Mouse (Mus musculus) CD4-positive, CD25-positive, alpha-beta regulatory T cell, adult 4 months (primary cell): Measurements from ENCODE around the gene Cxcr5. TPM values are rescaled to one million over a fixed set of nuclear protein-coding genes. Genes with fewer than 3 reads are reported as not detected.

Experiments
- ATAC-seq: one replicate; pipeline ENCODE4 v1.8.0; 2017
- polyA plus RNA-seq, 2 experiments: library from polyadenylated mRNA; unstranded; fragments of 100-300 nt; shearing (Covaris generic); gene quantifications; one replicate each; pipeline ENCODE4 v1.2.1; 2017

Cxcr5 gene
- polyA plus RNA-seq, 2 experiments from 2014 or later: 93.9 to 121 TPM

- peak; percentile 61 for ATAC-seq
Observed at GRCm38 (mm10) chr9:44509487-44510354, 52.0 kb downstream of the Cxcr5 start.

DNA sequence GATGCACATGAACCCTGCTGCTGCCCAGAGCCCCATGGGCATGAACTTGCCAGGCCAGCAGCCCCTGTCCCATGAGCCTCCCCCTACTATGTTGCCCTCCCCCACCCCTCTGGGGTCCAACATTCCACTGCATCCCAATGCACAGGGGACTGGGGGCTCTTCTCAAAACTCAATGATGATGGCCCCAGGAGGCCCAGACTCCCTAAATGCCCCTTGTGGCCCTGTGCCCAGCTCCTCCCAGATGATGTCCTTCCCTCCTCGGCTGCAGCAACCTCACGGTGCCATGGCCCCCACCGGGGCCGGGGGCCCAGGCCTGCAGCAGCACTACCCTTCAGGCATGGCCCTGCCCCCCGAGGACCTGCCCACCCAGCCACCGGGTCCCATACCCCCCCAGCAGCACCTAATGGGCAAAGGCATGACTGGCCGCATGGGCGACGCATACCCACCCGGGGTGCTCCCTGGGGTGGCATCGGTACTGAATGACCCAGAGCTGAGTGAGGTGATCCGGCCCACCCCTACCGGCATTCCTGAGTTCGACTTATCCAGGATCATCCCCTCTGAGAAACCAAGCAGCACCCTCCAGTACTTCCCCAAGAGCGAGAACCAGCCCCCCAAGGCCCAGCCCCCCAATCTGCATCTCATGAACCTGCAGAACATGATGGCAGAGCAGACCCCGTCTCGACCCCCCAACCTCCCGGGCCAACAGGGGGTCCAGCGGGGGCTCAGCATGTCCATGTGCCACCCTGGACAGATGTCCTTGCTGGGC, 52.8 kb downstream of the Cxcr5 start:
- no peak for ATAC-seq

- ATAC-seq: no peak
Observed at GRCm38 (mm10) chr9:44508124-44508619, 53.5 kb downstream of the Cxcr5 start.

GRCm38 (mm10) chr9:44507345-44507744, 54.3 kb downstream of the Cxcr5 start:
- no peak for ATAC-seq

DNA sequence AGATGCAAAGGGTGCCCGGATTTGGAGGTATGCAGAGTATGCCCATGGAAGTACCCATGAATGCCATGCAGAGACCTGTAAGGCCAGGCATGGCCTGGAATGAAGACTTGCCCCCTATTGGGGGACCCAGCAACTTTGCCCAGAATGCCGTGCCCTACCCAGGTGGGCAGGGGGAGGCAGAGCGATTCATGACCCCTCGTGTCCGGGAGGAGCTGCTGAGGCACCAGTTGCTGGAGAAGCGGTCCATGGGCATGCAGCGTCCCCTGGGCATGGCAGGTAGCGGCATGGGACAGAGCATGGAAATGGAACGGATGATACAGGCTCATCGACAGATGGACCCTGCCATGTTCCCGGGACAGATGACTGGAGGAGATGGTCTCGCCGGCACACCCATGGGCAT, 55.1 kb downstream of the Cxcr5 start:
- no peak for ATAC-seq

DNA sequence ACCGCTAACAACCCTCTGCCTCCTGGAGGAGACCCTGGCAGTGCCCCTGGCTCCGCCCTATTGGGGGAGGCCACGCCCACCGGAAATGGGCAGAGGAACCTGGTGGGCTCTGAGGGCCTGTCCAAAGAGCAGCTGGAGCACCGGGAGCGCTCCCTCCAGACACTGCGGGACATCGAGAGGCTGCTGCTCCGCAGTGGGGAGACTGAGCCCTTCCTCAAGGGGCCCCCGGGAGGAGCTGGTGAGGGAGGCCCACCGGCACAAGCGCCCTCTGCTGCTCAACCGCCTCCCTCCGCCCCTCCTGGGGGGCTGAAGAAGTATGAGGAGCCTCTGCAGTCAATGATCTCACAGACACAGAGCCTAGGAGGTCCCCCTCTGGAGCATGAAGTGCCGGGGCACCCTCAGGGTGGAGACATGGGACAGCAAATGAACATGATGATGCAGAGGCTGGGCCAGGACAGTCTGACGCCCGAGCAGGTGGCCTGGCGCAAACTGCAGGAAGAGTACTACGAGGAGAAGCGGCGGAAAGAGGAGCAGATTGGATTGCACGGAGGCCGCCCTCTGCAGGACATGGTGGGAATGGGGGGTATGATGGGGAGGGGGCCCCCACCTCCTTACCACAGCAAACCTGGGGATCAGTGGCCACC, 55.7 kb downstream of the Cxcr5 start:
- ATAC-seq: no peak

DNA sequence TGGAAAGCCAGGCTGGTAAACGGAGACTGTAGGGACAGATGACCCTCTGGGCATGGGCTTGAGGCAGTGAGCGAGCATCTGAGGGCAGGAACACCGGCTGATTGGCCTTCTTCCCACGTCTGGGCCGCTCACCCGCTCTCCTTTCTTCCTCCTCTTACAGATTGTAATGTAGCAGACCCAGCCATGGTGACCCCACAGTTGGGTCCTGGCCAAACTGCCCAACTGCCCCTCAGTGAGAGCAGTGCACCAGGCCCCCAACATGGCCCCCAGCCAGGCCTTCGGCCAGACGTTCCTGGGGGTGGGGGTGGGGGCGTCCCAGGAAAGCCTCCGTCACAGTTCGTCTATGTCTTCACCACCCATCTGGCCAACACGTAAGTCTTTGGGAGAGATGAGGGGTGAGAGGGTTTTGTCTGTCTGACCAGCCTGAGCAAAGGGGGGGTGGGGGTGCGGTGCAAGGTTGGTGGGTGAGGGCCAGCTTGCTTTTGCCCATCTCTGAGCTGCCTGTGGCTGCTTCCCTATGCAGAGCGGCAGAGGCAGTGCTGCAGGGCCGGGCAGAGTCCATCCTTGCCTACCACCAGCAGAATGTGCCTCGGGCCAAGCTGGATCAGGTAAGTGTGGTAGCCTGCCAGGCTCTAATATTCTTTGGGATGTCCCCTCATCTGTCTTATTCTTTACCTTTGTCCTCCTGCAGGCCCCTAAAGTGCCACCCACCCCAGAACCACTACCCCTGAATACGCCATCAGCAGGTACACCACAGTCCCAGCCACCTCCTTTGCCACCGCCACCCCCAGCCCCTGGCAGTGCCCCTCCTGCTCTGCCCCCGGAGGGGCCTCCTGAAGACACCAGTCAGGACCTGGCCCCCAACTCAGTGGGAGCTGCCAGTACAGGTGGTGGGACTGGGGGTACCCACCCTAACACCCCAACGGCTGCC, 56.5 kb downstream of the Cxcr5 start:
- ATAC-seq: no peak

DNA sequence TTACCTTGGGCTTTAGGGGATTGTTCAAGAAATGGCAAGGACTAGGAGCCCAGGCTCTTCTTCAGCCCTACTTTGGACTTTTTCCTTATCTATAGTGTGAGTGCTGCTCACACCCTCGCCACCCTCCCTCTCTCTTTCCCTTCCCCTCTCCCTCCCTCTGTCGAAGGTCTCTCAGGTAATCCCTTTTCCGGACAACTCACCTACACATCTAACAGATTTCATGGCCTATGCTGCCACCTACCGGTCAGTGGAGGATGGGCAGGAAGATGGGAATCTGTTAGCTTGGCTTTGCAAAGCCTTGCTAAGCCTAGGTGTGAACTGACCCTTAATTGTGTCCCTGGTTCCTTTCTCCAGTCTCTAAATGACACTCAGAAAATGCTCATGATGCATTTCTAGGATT, 59.7 kb downstream of the Cxcr5 start:
- ATAC-seq: peak; percentile 56

GRCm38 (mm10) chr9:44501206-44501879, 60.3 kb downstream of the Cxcr5 start:
- no peak for ATAC-seq

DNA sequence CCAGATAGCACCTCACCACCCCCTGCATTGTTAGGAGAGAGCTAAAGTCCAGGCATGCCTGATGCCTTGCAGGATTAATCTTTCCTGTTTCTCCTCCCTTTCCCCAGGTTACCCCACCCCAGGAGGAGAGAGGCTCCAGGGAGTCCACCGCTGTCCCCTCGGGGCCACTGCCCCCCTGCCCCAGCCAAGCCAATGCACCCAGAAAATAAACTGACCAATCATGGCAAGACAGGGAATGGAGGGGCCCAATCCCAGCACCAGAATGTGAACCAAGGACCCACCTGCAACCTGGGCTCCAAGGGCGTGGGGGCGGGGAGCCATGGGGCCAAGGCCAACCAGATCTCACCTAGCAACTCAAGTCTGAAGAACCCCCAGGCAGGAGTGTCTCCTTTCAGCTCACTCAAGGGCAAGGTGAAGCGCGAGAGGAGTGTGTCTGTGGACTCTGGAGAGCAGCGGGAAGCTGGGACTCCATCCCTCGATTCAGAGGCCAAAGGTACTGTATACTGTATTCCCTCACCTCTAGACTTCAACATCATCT, 61.0 kb downstream of the Cxcr5 start:
- no peak for ATAC-seq

DNA sequence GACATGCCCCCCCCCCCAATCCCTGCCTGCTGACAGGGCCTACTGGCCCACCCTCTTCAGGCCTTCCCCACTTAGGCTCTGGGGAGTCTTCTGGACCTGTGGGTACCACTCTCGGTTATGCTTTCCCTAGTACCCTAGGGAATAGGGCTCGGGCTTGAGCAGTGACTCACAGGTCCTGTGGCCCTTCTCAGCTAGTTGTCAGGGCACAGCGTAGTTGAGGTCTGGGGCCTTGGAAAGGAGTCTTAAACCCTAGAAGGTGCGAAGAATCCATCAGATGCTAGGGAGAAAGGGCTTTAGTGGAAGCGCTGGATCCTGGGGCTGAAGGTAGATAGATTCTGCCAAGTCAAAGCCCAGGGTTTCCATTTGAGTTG, 61.5 kb downstream of the Cxcr5 start:
- no peak for ATAC-seq

GRCm38 (mm10) chr9:44499356-44500162, 62.1 kb downstream of the Cxcr5 start:
- no peak for ATAC-seq

- peak; percentile 14 for ATAC-seq
Observed at GRCm38 (mm10) chr9:44498421-44499355, 63.0 kb downstream of the Cxcr5 start.

GRCm38 (mm10) chr9:44497624-44498377, 63.9 kb downstream of the Cxcr5 start:
- ATAC-seq: no peak

- no peak for ATAC-seq
Observed at GRCm38 (mm10) chr9:44496803-44497461, 64.7 kb downstream of the Cxcr5 start.

- ATAC-seq: no peak
Observed at GRCm38 (mm10) chr9:44495810-44496344, 65.8 kb downstream of the Cxcr5 start.
